Mouse (Mus musculus): ENCODE results near the gene Mpp5.

Gene Mpp5

DNA sequence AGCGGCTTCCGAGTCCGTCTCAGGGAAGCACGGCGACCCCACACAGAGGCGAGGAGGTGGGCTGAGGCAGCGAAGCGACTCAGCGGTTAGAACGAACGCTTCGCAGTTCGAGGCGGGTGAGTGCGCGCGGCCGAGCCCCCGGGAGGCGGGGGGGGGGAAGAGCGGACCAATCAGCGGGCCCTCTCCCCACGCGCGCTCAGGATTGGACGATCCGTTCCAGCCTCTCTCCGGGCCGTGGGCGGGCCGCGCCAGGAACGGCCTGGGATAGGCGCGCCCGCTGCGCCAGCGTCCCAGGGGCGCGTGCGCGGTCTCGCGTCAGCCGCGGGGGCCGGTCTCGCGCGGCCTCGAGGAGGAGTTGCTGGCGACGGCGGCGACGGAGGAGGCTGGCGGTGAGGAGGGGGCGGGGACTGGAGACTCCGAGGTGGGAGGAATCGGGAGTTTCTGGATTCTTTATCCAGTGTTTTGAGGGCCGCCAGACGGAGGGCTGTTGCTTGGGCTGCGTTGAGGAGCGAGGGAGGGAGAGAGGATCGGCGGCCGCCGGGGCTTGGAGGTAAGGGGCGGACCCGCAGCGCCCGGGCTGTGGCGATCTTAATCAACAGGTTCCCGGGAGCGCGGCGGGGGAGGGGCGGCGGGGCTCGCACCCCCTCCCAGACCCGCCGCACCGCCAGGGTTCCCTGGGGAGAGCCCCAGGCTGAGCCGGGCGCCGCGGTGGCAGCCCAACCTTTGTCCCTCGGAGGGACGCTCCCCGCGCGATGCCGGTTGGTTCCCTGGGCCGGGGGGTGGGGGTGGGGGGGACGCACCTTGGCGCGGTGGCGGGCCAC, at the start of gene Mpp5:
Gene Mpp5 (plus strand): TSS at position 351 of the 821 bp plus-strand sequence.
- DNase-seq, result peak; percentile 96 to 98

DNA sequence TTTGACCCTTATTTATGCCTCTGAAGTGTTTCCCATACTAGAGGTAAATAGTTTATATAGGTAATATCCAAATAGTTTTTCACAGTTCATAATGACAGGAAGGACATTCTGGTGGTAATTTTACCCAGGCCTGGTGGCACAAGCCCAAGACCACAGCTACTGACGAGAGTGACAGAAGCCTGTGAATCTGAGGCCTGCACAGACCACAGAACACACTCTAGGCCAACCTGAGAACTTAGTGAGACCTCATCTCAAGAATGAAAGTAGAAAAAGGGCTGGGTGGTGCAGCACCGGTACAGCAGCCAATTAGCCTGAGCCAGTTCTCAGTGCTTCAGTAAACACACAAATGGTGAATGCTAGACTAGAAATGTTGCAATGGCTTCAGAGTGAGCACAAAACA, 30.9 kb upstream of the Mpp5 start:
- DNase-seq, result no peak

DNA sequence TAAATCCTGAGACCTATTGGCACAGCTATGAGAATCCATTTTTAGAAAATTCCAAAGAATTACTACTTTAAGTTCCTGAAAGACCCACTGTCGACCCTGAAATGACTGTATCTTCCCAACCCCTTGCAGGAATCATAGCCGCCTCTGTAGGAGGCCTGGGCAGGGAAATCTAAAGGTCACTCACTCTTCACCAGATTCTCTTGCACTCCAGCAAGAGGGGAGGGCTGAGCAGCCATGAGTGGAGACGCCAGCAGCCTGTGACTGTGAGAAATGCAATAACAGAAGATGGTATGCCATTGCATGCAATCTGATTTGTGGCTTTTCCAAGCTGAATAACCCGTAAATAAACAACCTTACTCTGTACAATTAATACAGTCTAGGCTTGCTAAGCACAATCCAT, 21.0 kb upstream of the Mpp5 start:
- DNase-seq, result peak; percentile 16 to 40

DNA sequence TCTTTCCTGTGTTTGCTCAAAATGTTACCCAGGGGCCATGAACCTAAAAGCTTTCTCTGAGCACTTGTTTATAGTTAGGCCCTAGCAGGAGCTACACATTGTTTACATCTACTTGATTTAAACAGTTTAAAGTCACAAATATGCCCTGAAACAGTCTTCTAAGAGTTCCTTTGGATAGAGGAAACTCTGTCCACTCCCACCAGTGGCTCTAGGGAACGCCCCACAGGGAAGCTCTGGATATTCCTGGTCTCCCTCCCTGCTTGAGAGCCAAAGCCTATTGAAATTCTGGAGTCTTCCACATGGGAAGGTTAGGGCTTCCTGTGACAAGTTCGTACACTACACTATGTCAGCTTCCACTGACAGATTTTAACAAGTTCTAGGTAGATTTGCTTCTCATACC, 9.1 kb upstream of the Mpp5 start:
- no peak for DNase-seq

DNA sequence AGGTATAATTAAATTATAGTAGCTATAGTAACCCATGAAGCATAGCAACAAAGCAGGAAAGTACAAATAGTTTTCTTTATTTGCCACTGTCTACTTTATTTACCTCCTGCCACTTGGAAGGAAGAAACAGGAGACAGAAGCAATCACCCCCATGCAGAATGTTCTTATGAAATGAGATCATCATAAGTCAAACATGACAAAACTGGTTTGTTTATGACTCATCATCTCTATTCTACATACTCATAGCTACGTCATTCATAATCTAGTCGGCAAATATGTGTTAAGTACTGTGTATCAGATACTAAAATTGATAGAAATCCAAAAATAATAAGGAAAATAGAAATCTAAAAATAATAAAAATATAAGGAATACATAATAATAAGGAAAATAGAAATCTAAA, 8.4 kb upstream of the Mpp5 start:
- no peak for DNase-seq

DNA sequence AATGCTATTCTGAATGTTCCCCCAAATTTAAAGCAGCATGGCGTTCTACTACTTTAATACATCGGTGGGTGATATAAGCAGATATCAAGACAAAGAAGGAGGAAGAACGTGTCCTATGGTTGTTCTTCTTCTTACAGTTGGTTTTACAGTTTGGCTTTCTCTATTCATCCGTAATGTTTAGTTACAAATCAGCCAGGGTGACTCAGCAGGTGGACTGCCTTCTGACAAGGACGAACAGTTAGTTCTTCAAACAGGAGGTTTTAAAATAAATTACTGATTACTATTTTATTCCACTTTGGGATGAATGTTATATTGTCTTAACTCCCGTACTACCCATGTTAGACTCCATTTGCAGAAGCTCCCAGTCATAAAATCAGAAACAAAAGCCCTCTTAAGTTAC, 2.5 kb upstream of the Mpp5 start:
- DNase-seq, result no peak

DNA sequence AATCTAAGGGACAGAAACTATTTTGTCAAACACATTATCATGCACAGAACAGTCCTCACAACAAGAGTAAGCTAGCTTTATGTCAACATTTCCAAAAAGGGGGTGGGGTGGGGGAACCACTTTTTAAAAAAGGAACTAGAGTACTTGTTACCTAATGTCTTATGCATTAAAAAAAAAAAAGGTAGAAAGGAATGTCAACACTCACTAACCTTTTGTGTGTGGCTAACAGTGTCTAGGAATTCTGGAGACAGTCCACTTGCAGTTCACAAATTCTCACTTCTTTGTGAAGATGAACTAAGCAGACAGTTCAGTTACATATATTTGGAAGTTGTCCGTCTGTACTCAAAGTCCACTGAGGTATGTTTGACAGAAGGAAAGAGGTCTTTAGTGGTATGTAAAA, 1.3 kb upstream of the Mpp5 start:
- DNase-seq, result no peak

DNA sequence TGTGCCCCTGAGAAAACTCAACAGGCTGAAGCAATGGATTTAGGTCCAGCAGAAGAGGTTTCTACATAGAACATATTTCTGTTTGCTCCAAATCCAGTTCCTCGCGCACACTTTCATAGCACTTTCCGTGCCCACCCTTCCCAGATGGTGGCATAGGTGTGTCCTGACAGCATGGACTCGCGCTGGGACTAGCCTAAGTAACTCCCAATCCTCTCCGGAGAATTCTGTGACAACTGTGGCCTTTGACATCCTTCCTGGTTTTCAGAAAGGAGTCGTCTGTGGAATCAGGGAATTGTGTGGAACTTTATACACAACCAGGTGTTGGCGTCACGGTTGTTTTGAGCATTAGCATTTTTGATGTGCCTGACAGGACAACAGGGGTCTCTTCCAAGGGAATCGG, 594 bp upstream of the Mpp5 start:
- no peak for DNase-seq

DNA sequence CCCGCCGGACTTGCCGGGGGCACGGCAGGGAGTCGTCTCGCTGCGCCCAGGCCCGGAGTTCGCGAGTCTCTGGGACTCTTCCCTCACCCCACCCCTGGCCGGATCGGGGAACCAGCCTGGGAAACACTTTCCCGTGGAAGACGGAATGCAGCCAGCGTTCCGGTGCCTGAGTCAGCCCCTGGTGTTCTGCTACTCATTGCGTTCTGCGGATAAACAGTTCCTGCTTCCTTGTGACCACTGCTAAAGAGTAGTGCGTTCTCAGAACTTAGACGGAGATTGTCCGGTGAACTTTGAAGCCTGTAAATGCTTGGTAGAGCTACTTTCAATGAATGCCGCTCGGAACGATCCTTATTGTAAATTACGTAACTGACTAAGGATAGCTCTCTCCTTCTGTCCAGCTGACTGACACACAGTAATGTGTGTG, 683 bp downstream of the Mpp5 start:
- DNase-seq, result peak; percentile 73 to 84

DNA sequence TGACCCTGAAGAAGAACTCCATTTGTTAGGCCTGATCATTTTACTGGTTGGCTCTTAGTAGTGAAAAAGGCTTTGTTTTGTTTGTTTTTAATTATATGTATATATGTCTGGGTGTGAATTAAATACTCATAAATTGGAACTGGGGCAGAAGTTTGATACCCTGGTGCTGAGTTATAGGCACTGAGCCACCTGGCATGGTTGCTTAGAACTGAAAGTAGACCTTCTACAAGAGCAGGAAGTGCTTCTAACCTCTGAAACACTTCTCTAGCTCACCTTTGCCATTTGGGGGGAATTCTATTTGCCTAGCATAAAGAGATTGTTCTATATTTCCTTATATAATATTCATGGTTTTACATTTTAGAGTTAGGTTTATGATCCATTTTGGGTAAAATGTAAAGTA, 13.3 kb downstream of the Mpp5 start:
- DNase-seq, result no peak

DNA sequence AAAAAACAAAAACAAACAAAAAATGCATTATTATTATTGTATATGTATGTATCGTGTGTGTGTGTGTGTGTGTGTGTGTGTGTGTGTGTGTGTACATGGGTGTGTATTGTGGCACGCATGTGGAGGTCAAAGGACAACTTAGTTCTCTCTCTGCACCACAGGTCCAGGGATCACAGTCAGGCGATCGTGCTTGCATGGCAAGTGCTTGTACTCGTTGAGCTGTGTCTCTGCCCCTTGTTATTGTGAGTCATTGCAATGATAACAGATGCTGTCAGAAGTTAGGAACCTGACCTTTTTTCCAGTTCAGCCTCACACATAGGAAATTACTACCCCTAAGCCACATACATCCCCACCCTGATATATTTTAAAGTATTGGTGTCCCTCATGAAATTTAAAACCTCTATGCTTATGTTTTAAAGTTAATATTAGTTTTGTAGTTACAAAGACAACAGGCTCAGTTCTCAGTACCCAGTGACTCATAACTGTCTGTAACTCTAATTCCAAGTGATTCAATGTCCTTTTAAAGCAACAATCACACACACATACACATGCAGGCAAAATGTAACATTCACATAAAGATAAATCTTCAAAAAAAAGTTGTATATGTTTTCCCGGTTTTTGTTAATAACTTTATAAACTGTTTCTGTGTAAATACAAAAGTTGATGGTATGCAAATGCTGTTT, 20.5 kb downstream of the Mpp5 start:
- no peak for DNase-seq

DNA sequence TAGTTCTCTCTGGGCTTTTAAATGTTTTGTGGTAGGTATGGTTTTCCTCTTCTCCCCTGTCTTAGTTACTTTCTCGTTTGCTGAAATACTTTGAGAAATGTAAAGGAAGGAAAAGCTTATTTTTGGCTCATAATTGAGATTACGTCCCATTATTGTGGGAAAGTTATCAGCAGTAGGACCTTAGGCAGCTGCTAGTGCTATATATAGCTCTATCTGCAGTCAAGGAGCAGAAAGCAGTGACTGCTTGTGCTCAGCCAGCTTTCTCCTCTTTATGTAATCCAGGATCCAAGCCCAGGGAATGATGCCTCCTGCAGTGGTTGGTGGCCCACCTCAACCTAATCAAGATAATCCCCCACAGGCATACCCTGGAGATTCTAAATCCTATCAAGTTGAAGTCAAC, 24.5 kb downstream of the Mpp5 start:
- no peak for DNase-seq

DNA sequence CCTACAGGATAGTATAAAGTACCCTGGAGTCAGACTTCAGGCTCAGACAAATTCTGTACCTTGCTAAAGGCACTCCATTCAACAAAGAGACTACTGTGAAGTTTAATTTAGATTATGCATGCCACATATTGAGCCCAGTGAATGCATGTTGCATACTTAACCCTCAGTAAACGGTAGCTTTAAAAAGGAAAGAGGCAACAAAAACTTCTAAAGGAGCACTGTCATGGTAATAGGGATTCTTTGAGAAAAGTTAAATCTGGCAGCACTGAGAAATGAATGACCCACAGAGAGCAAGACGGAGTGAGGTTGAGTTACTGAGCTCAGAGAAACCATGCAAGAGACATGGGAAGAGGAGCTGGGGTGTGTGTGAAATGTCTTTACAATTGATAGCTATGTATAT, 29.2 kb downstream of the Mpp5 start:
- DNase-seq, result no peak

DNA sequence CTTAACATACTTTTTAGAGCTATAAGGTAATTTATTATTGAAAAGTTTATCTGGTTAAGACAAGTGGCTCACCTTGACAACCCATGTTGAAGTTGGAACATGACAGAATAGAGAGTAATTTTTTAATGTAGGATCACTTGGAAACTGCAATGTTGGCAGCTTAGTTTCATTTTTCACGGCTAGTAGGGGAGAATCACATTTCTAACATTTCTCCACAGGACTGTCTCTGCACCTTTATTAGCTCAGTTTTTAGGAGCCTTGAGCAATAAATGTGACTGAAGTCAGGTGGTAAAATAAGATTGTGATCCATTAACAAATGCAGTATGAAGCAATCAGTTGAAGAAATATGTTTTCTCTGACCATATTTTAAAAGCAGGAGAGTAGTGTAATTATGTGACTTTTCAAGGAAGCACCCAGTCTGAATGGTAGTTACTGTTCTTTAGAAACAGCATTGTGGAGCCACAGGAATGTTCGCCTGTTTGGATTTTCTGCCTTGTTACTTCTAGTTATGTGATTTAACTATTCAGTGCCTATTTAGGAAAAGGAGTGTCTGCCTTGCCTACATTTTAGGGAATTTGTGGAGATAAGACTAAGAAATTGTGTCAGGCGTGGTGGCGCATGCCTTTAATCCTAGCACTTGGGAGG, 29.8 kb downstream of the Mpp5 start:
- no peak for DNase-seq

DNA sequence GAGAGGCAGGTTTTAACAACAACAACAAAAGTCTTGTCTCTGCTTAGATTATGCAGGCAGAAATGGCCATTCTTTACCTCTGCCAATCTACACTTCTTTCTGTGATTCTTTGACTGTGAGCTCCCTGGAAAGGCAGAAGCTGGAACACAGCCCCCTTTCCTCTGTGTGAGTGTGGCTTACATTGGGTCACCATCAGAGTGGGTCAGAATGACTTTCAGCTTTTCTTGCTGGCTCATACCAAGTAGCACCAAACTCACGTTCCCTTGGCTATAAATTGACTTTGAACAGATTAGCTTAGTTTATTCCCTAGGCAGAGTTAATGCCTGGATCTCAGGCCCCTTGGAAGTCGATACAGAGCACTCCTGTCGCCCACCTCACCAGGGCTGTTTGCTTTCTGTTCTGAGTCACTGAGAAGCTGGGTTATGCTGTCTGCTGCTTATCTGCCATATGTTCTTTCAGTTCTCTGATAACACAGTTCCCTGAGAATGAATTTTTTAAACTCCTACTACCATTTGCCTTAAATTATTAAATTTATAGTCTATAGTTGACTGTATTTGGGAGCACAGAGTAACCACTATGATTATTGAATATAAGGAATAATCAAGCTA, 39.7 kb downstream of the Mpp5 start:
- DNase-seq, result no peak

DNA sequence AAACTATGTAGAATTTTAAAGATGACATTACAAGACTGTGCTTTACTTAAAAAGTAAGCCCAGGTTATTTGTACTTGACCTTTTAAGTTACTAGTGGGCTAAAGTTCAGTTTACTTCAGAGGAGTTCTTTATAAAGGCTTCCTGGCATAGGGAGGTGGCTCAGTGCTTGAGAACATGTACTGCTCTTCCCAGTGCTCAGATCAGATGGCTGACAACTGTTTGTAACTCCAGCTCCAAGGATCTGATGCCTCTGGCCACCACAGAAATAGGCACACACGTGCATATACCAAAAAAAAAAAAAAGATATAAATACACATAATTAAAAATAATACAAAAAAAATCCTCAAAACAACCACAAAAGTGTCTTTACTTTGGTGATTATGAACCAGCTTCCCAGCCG, 42.1 kb downstream of the Mpp5 start:
- DNase-seq, result no peak

DNA sequence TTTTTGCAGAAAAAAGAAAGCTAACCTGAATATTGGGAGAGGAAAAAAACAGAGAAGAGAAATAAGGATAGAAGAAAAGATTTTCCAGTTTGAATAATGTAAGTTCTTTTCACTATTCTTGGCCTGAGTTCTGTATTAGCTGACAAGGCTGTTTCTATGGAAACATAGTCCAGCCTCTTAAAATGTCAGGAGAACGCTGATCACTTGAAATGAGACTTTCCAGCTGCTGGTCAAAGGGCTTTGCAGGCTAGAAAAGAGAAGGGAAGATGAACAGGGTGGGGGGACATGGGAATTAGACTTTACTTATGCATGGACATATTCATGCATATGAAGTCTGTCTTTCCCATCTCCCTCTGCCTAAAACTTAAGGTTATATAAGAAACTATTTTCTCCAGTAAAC, 45.5 kb downstream of the Mpp5 start:
- DNase-seq, result peak in 1 of 2 experiments; percentile 9

DNA sequence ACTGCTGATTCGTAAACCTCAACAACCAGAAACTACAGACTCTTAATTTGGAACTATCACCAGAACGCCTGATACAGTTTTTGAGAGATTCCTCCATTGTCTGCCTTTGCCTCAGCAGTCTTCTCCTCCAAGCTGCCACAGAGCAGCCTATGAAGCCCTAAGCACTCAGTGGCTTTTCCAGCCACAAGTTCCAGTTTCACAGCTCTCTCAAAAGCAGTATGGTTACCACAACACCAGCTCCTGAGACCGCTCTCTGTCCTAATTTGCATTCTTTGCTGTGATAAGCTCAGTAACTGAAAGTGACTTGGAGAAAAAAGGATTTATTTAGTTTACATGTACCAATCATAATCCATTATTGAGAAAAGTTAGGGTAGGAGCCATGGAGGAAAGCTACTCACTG, 51.3 kb downstream of the Mpp5 start:
- DNase-seq, result no peak

DNA sequence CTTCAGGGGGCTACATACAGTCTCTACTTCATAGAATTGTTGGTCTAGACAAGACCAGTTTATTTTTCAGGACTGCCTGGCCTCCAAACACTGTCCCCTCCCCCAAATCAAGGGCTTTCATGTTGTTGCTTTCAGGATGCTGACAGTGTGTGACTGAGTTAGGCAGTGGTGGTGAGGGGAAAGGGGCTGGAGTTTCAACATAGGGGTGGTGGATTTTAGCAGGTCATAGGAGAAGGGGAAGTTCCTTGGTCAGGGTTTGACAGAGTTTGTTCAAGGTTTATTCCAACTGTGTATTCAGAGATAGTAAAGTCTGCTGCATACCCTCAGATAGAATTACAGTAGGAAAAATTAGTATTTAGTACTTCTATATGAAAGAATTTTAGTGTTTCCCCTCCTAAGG, 53.1 kb downstream of the Mpp5 start:
- no peak for DNase-seq

DNA sequence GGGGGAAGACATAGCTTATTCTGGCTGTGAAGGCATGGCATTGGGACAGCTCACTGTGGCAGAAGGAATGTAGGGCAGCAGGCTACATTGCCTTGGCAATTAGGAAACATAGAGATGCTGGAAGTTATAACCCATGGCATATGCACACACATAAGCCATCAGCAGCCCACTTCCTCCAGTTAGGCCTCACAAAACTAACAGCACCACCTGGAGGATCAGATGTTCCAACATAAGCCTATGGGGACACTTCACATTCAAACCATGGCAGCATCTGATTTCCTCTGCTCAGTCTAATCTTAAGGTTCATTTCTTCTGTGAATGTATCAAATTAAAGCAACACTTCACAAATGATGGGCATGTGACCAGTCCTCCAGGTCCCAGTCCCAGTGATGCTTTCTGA, 65.7 kb downstream of the Mpp5 start:
- DNase-seq, result peak; percentile 4

DNA sequence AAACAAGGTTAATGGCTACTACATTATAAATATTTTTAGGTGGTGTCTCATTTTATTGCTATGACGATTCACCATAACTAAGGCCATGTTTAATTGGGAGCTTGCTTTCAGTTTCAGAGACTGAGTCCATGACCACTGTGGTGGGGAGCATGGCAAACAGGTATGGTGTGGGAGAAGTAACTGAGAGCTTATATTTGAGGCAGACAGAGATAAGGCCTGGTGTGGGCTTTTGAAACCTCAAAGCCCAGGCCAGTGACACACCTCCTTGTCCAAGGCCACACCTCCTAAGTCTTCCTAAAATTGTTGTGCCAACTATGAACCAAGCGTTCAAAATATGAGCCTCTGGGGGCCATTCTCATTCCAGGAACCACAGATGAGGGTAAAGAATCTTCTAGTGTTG, 85.8 kb downstream of the Mpp5 start:
- no peak for DNase-seq

DNA sequence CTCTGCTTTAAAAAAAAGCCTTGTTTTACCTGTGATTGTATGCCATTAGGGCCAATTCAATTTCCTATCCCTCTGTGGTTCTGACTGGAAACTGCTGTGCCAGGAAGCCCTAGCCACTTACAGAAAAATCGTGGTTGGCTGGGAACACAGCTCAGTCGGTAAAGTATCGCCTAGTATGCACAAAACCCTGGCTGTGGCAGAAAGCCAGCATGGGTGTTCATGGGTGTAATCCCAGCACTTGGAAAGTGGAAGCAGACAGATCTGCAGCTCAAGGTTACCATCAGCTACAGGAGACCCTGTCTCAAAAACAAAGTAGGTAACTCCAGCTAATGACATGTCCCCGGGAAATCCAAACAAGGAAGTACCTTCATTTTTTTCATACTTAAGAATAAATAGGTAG, 91.2 kb downstream of the Mpp5 start:
- DNase-seq, result peak; percentile 15 to 29

DNA sequence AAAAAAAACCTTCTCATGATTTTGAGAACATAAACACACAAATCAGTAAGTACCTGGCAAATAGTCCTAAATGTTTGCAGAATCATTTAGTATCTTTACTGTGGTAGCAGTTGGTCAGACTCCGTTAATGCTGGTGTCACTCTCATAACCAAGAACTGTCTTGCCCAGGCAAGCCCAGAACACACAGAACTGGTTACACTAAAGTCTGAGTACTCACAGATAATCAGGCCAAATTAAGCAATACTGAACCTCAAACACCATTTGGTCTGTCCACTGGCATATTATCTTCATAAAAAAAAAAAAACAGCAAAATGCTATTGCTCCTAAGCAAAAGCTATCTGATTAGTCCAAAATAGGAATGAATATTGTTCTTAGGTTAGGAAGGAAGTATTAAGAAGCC, 93.7 kb downstream of the Mpp5 start:
- DNase-seq, result no peak

DNA sequence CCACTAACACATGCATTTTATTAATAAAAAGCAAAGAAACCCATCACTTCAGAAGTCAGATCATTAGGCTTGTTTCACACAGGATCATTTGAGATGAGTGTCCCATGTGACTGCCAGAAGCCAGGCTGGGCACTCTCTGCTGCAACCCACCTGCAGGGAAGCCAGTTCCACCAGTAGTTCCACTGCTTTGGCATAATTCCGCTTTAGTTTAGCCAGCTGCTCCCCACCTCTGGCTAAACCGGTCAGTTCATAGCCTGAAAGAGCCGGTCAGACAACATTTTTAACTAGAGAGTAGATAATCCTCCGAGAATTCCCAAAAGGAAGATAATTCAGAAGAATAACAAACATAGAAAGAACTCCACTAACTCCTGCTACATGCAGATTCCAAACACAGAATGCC, 99.5 kb downstream of the Mpp5 start:
- DNase-seq, result no peak

Data from kidney, postnatal 4 days (tissue).